Mouse (Mus musculus): ENCODE measurements around the gene Whamm.

Whamm gene

GRCm38 (mm10) chr7:81563506-81564015, 7.5 kb upstream of the Whamm start:
- DNase-seq (ENCODE audit: low spot score in 2 of 2) = no peak

GRCm38 (mm10) chr7:81564766-81565165, 6.3 kb upstream of the Whamm start:
- no peak for DNase-seq (ENCODE audit: low spot score in 2 of 2)

- no peak for DNase-seq (ENCODE audit: low spot score in 2 of 2)
These were observed 5.5 kb upstream of the Whamm start for GRCm38 (mm10) chr7:81565381-81566055.

- DNase-seq (ENCODE audit: low spot score in 2 of 2) = no peak
These were observed 4.7 kb upstream of the Whamm start for GRCm38 (mm10) chr7:81566332-81566731.

GRCm38 (mm10) chr7:81566892-81567291, 4.2 kb upstream of the Whamm start, which contains the start of gene Fsd2:
Gene Fsd2 (minus strand): TSS chr7:81566944.
- DNase-seq (ENCODE audit: low spot score in 2 of 2) = no peak

GRCm38 (mm10) chr7:81567396-81567795, 3.7 kb upstream of the Whamm start:
- DNase-seq (ENCODE audit: low spot score in 2 of 2) = no peak

- DNase-seq (ENCODE audit: low spot score in 2 of 2) = no peak
These were observed 1.2 kb upstream of the Whamm start for GRCm38 (mm10) chr7:81569851-81570250.

GRCm38 (mm10) chr7:81570271-81570670, 795 bp upstream of the Whamm start:
- no peak for DNase-seq (ENCODE audit: low spot score in 2 of 2)

GRCm38 (mm10) chr7:81570752-81571107, 336 bp upstream of the Whamm start:
- DNase-seq (ENCODE audit: low spot score in 2 of 2) = no peak

GRCm38 (mm10) chr7:81571941-81572441, 925 bp downstream of the Whamm start:
- DNase-seq (ENCODE audit: low spot score in 2 of 2) = peak in 1 of 2 experiments; percentile 15

- DNase-seq (ENCODE audit: low spot score in 2 of 2) = no peak
These were observed 1.7 kb downstream of the Whamm start for GRCm38 (mm10) chr7:81572610-81573268.

- peak in 1 of 2 experiments; percentile 42 for DNase-seq (ENCODE audit: low spot score in 2 of 2)
These were observed 2.3 kb downstream of the Whamm start for GRCm38 (mm10) chr7:81573397-81573796.

GRCm38 (mm10) chr7:81573821-81574220, 2.8 kb downstream of the Whamm start:
- DNase-seq (ENCODE audit: low spot score in 2 of 2) = no peak

- no peak for DNase-seq (ENCODE audit: low spot score in 2 of 2)
These were observed 4.5 kb downstream of the Whamm start for GRCm38 (mm10) chr7:81575606-81576005.

GRCm38 (mm10) chr7:81577872-81578271, 6.8 kb downstream of the Whamm start:
- DNase-seq (ENCODE audit: low spot score in 2 of 2) = no peak

- DNase-seq (ENCODE audit: low spot score in 2 of 2) = no peak
These were observed 7.3 kb downstream of the Whamm start for GRCm38 (mm10) chr7:81578413-81578812.

- no peak for DNase-seq (ENCODE audit: low spot score in 2 of 2)
These were observed 8.2 kb downstream of the Whamm start for GRCm38 (mm10) chr7:81579312-81579711.

- DNase-seq (ENCODE audit: low spot score in 2 of 2) = no peak
These were observed 12.4 kb downstream of the Whamm start for GRCm38 (mm10) chr7:81583512-81583911.

- DNase-seq (ENCODE audit: low spot score in 2 of 2) = no peak
These were observed 14.3 kb downstream of the Whamm start for GRCm38 (mm10) chr7:81585326-81585725.

GRCm38 (mm10) chr7:81587238-81587637, 16.2 kb downstream of the Whamm start:
- DNase-seq (ENCODE audit: low spot score in 2 of 2) = no peak

GRCm38 (mm10) chr7:81592686-81593085, 21.6 kb downstream of the Whamm start:
- DNase-seq (ENCODE audit: low spot score in 2 of 2) = no peak

- DNase-seq (ENCODE audit: low spot score in 2 of 2) = no peak
These were observed 22.3 kb downstream of the Whamm start for GRCm38 (mm10) chr7:81593387-81593786.

GRCm38 (mm10) chr7:81595056-81595455, 24.0 kb downstream of the Whamm start:
- no peak for DNase-seq (ENCODE audit: low spot score in 2 of 2)

Data from urinary bladder, adult 18-20 months (tissue).